Mouse (Mus musculus): ENCODE measurements at regions not wholly inside any gene's neighbourhood (a gene's known extent, or its start where the extent isn't known, plus 50 kb on each side); places are given as distances from the start of the nearest gene placed in this dataset.

GRCm38 (mm10) chr13:29136231-29136630 is 182.7 kb upstream of the Sox4 start:
- Histone ChIP-seq H3K27ac (replicated peaks) (no peak overlapping the region), H3K9me3 (peaks cover 6% of the 10 kb centered on the region; the same call in 1 of the 2 replicates), H3K4me3 (no peak overlapping the region), H3K4me1 (replicated peaks) (no peaks in the 10 kb centered on the region), H3K4me2 (no peak overlapping the region), H3K27me3 (no peaks in the 10 kb centered on the region), H3K9ac (no peak overlapping the region), H3K36me3 (no peaks in the 10 kb centered on the region)
- no peak for ATAC-seq (ENCODE audit: low read depth)
- 75% methylated on average over 2 of the region's 2 CpGs for WGBS

- no peak overlapping the region for H3K4me2 ChIP-seq
- peaks cover 15% of the 10 kb centered on the region for H3K4me1 ChIP-seq (replicated peaks)
- H3K36me3 ChIP-seq: no peaks in the 10 kb centered on the region
- no peak overlapping the region for H3K4me3 ChIP-seq
- H3K27me3 ChIP-seq: no peaks in the 10 kb centered on the region
- no peak overlapping the region for H3K9ac ChIP-seq
- H3K9me3 ChIP-seq: no peaks in the 10 kb centered on the region
- ATAC-seq (ENCODE audit: low read depth): no peak
- no peak overlapping the region for H3K27ac ChIP-seq (replicated peaks)
Measured at GRCm38 (mm10) chr13:29127499-29127898, 174.0 kb upstream of the Sox4 start.

GRCm38 (mm10) chr13:29123477-29123876 is 170.0 kb upstream of the Sox4 start:
- no peak overlapping the region for H3K4me3 ChIP-seq
- peak overlapping the region; percentile 70 for H3K27ac ChIP-seq (replicated peaks)
- no peak overlapping the region for H3K9ac ChIP-seq
- H3K4me2 ChIP-seq: no peak overlapping the region
- WGBS: 55% methylated on average over 7 of the region's 7 CpGs
- no peaks in the 10 kb centered on the region for H3K27me3 ChIP-seq
- H3K9me3 ChIP-seq: no peaks in the 10 kb centered on the region
- ATAC-seq (ENCODE audit: low read depth): peak; percentile 71
- peaks cover 15% of the 10 kb centered on the region for H3K4me1 ChIP-seq (replicated peaks)
- no peaks in the 10 kb centered on the region for H3K36me3 ChIP-seq

- Histone ChIP-seq H3K27ac (replicated peaks) (no peak overlapping the region), H3K9ac (no peak overlapping the region), H3K9me3 (no peaks in the 10 kb centered on the region), H3K4me1 (replicated peaks) (peaks cover 15% of the 10 kb centered on the region), H3K36me3 (no peaks in the 10 kb centered on the region), H3K4me2 (no peak overlapping the region), H3K4me3 (no peak overlapping the region), H3K27me3 (no peaks in the 10 kb centered on the region)
- no peak for ATAC-seq (ENCODE audit: low read depth)
- WGBS: 84% methylated on average over 5 of the region's 5 CpGs
Measured at GRCm38 (mm10) chr13:29121121-29121520, 167.6 kb upstream of the Sox4 start.

GRCm38 (mm10) chr13:29119357-29119756 is 165.8 kb upstream of the Sox4 start:
- 91% methylated on average over 1 of the region's 1 CpGs for WGBS
- Histone ChIP-seq H3K9ac (no peak overlapping the region), H3K36me3 (no peaks in the 10 kb centered on the region), H3K27ac (replicated peaks) (no peak overlapping the region), H3K9me3 (no peaks in the 10 kb centered on the region), H3K4me1 (replicated peaks) (peaks cover 13% of the 10 kb centered on the region), H3K4me2 (no peak overlapping the region), H3K27me3 (no peaks in the 10 kb centered on the region), H3K4me3 (no peak overlapping the region)
- ATAC-seq (ENCODE audit: low read depth): no peak

GRCm38 (mm10) chr13:29114998-29115495 is 161.5 kb upstream of the Sox4 start:
- H3K36me3 ChIP-seq: no peaks in the 10 kb centered on the region
- H3K4me1 ChIP-seq (replicated peaks): no peaks in the 10 kb centered on the region
- H3K27ac ChIP-seq (replicated peaks): no peak overlapping the region
- H3K27me3 ChIP-seq: no peaks in the 10 kb centered on the region
- no peak overlapping the region for H3K9ac ChIP-seq
- H3K4me3 ChIP-seq: no peak overlapping the region
- 62% methylated on average over 3 of the region's 3 CpGs for WGBS
- H3K4me2 ChIP-seq: no peak overlapping the region
- ATAC-seq (ENCODE audit: low read depth): no peak
- peaks cover 4% of the 10 kb centered on the region; the same call in 1 of the 2 replicates for H3K9me3 ChIP-seq

- no peaks in the 10 kb centered on the region for H3K4me1 ChIP-seq (replicated peaks)
- 69% methylated on average over 5 of the region's 5 CpGs for WGBS
Measured at GRCm38 (mm10) chr13:29110127-29110526, 156.6 kb upstream of the Sox4 start.

GRCm38 (mm10) chr13:29109064-29109856 is 155.7 kb upstream of the Sox4 start:
- Histone ChIP-seq H3K4me1 (replicated peaks) (no peaks in the 10 kb centered on the region), H3K4me3 (no peak overlapping the region), H3K27me3 (no peaks in the 10 kb centered on the region), H3K4me2 (no peak overlapping the region), H3K9me3 (peaks cover 4% of the 10 kb centered on the region; the same call in 1 of the 2 replicates), H3K27ac (replicated peaks) (no peak overlapping the region), H3K36me3 (no peaks in the 10 kb centered on the region), H3K9ac (no peak overlapping the region)
- WGBS: 74% methylated on average over 18 of the region's 18 CpGs
- no peak for ATAC-seq (ENCODE audit: low read depth)

More at GRCm38 (mm10) chr13:29110127-29110526, 156.6 kb upstream of the Sox4 start:
- no peak for ATAC-seq (ENCODE audit: low read depth)
- Histone ChIP-seq H3K36me3 (no peaks in the 10 kb centered on the region), H3K9ac (no peak overlapping the region), H3K4me3 (no peak overlapping the region), H3K27ac (replicated peaks) (no peak overlapping the region), H3K9me3 (peaks cover 4% of the 10 kb centered on the region; the same call in 1 of the 2 replicates), H3K4me2 (no peak overlapping the region), H3K27me3 (no peaks in the 10 kb centered on the region)

GRCm38 (mm10) chr13:29108214-29108613 is 154.7 kb upstream of the Sox4 start:
- Histone ChIP-seq H3K4me3 (no peak overlapping the region), H3K9me3 (peaks cover 4% of the 10 kb centered on the region; the same call in 1 of the 2 replicates), H3K4me1 (replicated peaks) (no peaks in the 10 kb centered on the region), H3K27ac (replicated peaks) (no peak overlapping the region), H3K36me3 (no peaks in the 10 kb centered on the region), H3K27me3 (no peaks in the 10 kb centered on the region), H3K9ac (no peak overlapping the region), H3K4me2 (no peak overlapping the region)
- WGBS: 93% methylated on average over 6 of the region's 6 CpGs
- no peak for ATAC-seq (ENCODE audit: low read depth)

GRCm38 (mm10) chr13:29092166-29092565 is 138.7 kb upstream of the Sox4 start:
- no peak overlapping the region for H3K9ac ChIP-seq
- no peaks in the 10 kb centered on the region for H3K36me3 ChIP-seq
- WGBS: 88% methylated on average over 5 of the region's 5 CpGs
- no peaks in the 10 kb centered on the region for H3K4me1 ChIP-seq (replicated peaks)
- no peak overlapping the region for H3K27ac ChIP-seq (replicated peaks)
- ATAC-seq (ENCODE audit: low read depth): no peak
- H3K9me3 ChIP-seq: no peaks in the 10 kb centered on the region
- H3K4me3 ChIP-seq: no peak overlapping the region
- H3K4me2 ChIP-seq: no peak overlapping the region
- no peaks in the 10 kb centered on the region for H3K27me3 ChIP-seq

GRCm38 (mm10) chr13:29086854-29087253 is 133.3 kb upstream of the Sox4 start:
- no peaks in the 10 kb centered on the region for H3K9me3 ChIP-seq
- H3K4me2 ChIP-seq: no peak overlapping the region
- H3K27ac ChIP-seq (replicated peaks): no peak overlapping the region
- no peak for ATAC-seq (ENCODE audit: low read depth)
- no peak overlapping the region for H3K9ac ChIP-seq
- no peaks in the 10 kb centered on the region for H3K36me3 ChIP-seq
- 48% methylated on average over 5 of the region's 5 CpGs for WGBS
- no peaks in the 10 kb centered on the region for H3K27me3 ChIP-seq
- H3K4me3 ChIP-seq: no peak overlapping the region
- 0 out of 2 replicates have a peak, but pooled peaks cover 5% of the 10 kb centered on the region for H3K4me1 ChIP-seq (replicated peaks)

GRCm38 (mm10) chr13:29081064-29081463 is 127.6 kb upstream of the Sox4 start:
- 20% methylated on average over 2 of the region's 2 CpGs for WGBS

More at GRCm38 (mm10) chr13:29081064-29081463, 127.6 kb upstream of the Sox4 start:
- no peak overlapping the region for H3K27ac ChIP-seq (replicated peaks)
- H3K9me3 ChIP-seq: no peaks in the 10 kb centered on the region
- no peak overlapping the region for H3K9ac ChIP-seq
- no peaks in the 10 kb centered on the region for H3K27me3 ChIP-seq
- ATAC-seq (ENCODE audit: low read depth): no peak
- 0 out of 2 replicates have a peak, but pooled peaks cover 5% of the 10 kb centered on the region for H3K4me1 ChIP-seq (replicated peaks)
- H3K4me3 ChIP-seq: no peak overlapping the region
- H3K36me3 ChIP-seq: no peaks in the 10 kb centered on the region
- H3K4me2 ChIP-seq: no peak overlapping the region

Measured in neural tube, embryonic 13.5 days (tissue).